Mouse (Mus musculus) lung, postnatal 0 days (tissue): ENCODE data around the gene Gm10352. TPM values are rescaled to one million over a fixed set of nuclear protein-coding genes. Genes with fewer than 3 reads are reported as not detected.
"Not testable (repeated sequence)": the region's sequence is repeated elsewhere in the genome, so short reads cannot be mapped to it uniquely, and the experiment has no call there.

Source experiments
- ATAC-seq: fragments of 200-750 bp; cut with Nextera tagmentation; 2 replicates; pipeline ENCODE4 v1.8.0; 2017; ENCODE audit warnings: moderate library complexity
- DNase-seq: peaks from one replicate; pipeline ENCODE4 v3.0.0-alpha.2; 2016; ENCODE audit warnings: low spot score
- H3K27ac ChIP-seq: fragments of 300-500 bp; sonication (generic); 2 replicates; pipeline ENCODE4 v1.5.1; 2014; ENCODE audit warnings: antibody characterized with exemption, mild to moderate bottlenecking, low read length, mixed read lengths
- H3K27me3 ChIP-seq: fragments of 300-500 bp; sonication (generic); replicated peaks from 2 replicates; pipeline ENCODE4 v1.6.1; 2014; ENCODE audit warnings: low read length, mixed read lengths; ENCODE audit not compliant: insufficient read depth
- H3K36me3 ChIP-seq: fragments of 300-500 bp; sonication (generic); 2 replicates; pipeline ENCODE4 v1.6.1; 2014; ENCODE audit warnings: low read length, mixed read lengths; ENCODE audit not compliant: insufficient read depth
- H3K4me1 ChIP-seq: fragments of 300-500 bp; sonication (generic); 2 replicates; pipeline ENCODE4 v1.6.1; 2014; ENCODE audit warnings: antibody characterized with exemption, low read depth, low read length, mixed read lengths; ENCODE audit not compliant: insufficient read depth
- H3K4me2 ChIP-seq: fragments of 300-500 bp; sonication (generic); replicated peaks from 2 replicates; pipeline ENCODE4 v1.6.1; 2014; ENCODE audit warnings: low read depth, mild to moderate bottlenecking, low read length, moderate library complexity, mixed read lengths
- H3K4me3 ChIP-seq: fragments of 300-500 bp; sonication (generic); 2 replicates; pipeline ENCODE4 v1.5.1; 2014; ENCODE audit warnings: low read depth, low read length
- H3K9ac ChIP-seq: fragments of 300-500 bp; sonication (generic); replicated peaks from 2 replicates; pipeline ENCODE4 v1.6.1; 2014; ENCODE audit warnings: low read depth, mild to moderate bottlenecking
- H3K9me3 ChIP-seq: fragments of 300-500 bp; sonication (generic); 2 replicates; pipeline ENCODE4 v1.6.1; 2016; ENCODE audit warnings: low read length, mixed read lengths
- WGBS: fragments of 180-500 bp; shearing (Covaris S2); extraction: QIAGEN DNeasy Blood & Tissue Kit; methylation state at CpG from one replicate; pipeline ENCODE4 v1.1.7; 2014; 5-methylcytosine and 5-hydroxymethylcytosine counted together
- polyA plus RNA-seq: library from polyadenylated mRNA; unstranded; fragments of >200 nt; fragmentation: Nextera tagmentation; extraction: Ambion mirVana; gene quantifications from 2 replicates; pipeline ENCODE4 v1.2.1, GENCODE M21; 2015

The Gm10352 gene
- not detected in 2 replicates for polyA plus RNA-seq

DNA sequence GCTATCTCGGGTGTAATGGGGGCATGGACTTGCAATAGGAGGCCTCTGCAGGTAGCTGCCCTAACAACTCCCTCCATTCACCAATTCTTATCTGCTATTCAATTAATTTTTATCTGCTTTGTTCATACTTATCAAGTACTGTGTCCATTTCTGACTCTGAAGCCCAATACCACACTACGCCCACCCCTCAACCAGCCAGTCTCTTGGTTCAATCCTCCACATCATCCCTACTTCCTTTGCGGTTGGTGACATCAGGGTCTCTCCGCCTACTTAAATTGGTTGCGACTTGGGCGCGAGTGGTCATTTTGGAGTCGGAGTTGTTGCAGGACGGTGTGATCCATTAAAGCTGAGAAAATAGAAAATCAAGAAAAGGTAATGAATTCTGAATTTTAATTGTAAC lies at the start of gene Gm10352:
Gm10352 (plus strand) TSS at position 301 of the 400 bp plus-strand sequence.
- H3K9ac ChIP-seq, H3K36me3 ChIP-seq, H3K4me2 ChIP-seq, H3K27ac ChIP-seq, DNase-seq, H3K9me3 ChIP-seq, H3K27me3 ChIP-seq, H3K4me1 ChIP-seq, H3K4me3 ChIP-seq, ATAC-seq: not testable (repeated sequence)
- WGBS, result no CpG with 5 or more reads among the region's 9 CpGs

DNA sequence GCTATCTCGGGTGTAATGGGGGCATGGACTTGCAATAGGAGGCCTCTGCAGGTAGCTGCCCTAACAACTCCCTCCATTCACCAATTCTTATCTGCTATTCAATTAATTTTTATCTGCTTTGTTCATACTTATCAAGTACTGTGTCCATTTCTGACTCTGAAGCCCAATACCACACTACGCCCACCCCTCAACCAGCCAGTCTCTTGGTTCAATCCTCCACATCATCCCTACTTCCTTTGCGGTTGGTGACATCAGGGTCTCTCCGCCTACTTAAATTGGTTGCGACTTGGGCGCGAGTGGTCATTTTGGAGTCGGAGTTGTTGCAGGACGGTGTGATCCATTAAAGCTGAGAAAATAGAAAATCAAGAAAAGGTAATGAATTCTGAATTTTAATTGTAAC lies 31.5 kb downstream of the Gm10352 start, which contains the start of gene Gm29289:
Gm29289 (plus strand) TSS at position 301 of the 400 bp plus-strand sequence.
- not testable (repeated sequence) for DNase-seq, ATAC-seq, H3K36me3 ChIP-seq, H3K4me3 ChIP-seq, H3K9me3 ChIP-seq, H3K4me1 ChIP-seq, H3K27me3 ChIP-seq, H3K4me2 ChIP-seq, H3K9ac ChIP-seq, H3K27ac ChIP-seq
- WGBS, result no CpG with 5 or more reads among the region's 9 CpGs

Other genes starting within 250 kb of the Gm10352 start
- gene Sry, start 237.3 kb upstream of the Gm10352 start, polyA plus RNA-seq, result not detected in 2 replicates
- not detected in 2 replicates for gene H2al2b, start 180.3 kb upstream of the Gm10352 start, polyA plus RNA-seq
- gene Gm4064, start 104.8 kb upstream of the Gm10352 start, polyA plus RNA-seq, result not detected in 2 replicates
- not detected in 2 replicates for gene Rbmy, start 70.3 kb upstream of the Gm10352 start, polyA plus RNA-seq
- not detected in 2 replicates for gene Gm10256, start 70.3 kb upstream of the Gm10352 start, polyA plus RNA-seq
- not detected in 2 replicates for gene Gm29289, start 31.6 kb downstream of the Gm10352 start, polyA plus RNA-seq